Mouse (Mus musculus) kidney, embryonic 14.5 days (tissue): ENCODE results near the gene Stx4a. TPM values are rescaled to one million over a fixed set of nuclear protein-coding genes. Genes with fewer than 3 reads are reported as not detected.

Experiments used
- ATAC-seq: fragments of 200-750 bp; cut with Nextera tagmentation; 2 replicates; pipeline ENCODE4 v1.8.0; 2017; ENCODE audit warnings: moderate number of reproducible peaks, mild to moderate bottlenecking, moderate TSS enrichment, moderate library complexity; ENCODE audit not compliant: low FRiP score, low TSS enrichment
- H3K27ac ChIP-seq: fragments of 300-500 bp; sonication (generic); 2 replicates; pipeline ENCODE4 v1.5.1; 2014; ENCODE audit warnings: low read depth, mild to moderate bottlenecking, low read length, moderate library complexity, mixed read lengths
- H3K27me3 ChIP-seq: fragments of 300-500 bp; sonication (generic); 2 replicates; pipeline ENCODE4 v1.6.1; 2014; ENCODE audit warnings: mild to moderate bottlenecking, low read length; ENCODE audit not compliant: control insufficient read depth, insufficient read depth
- H3K36me3 ChIP-seq: fragments of 300-500 bp; sonication (generic); 2 replicates; pipeline ENCODE4 v1.6.1; 2014; ENCODE audit warnings: low read length, mixed read lengths; ENCODE audit not compliant: control insufficient read depth, insufficient read depth
- H3K4me1 ChIP-seq: fragments of 300-500 bp; sonication (generic); 2 replicates; pipeline ENCODE4 v1.6.1; 2014; ENCODE audit warnings: low read length, mixed read lengths; ENCODE audit not compliant: control insufficient read depth, insufficient read depth
- H3K4me2 ChIP-seq: fragments of 300-500 bp; sonication (generic); replicated peaks from 2 replicates; pipeline ENCODE4 v1.6.1; 2014; ENCODE audit warnings: low read depth, mild to moderate bottlenecking, low read length
- H3K4me3 ChIP-seq: fragments of 300-500 bp; sonication (generic); 2 replicates; pipeline ENCODE4 v1.5.1; 2014; ENCODE audit warnings: mild to moderate bottlenecking, low read length
- H3K9ac ChIP-seq: fragments of 300-500 bp; sonication (generic); 2 replicates; pipeline ENCODE4 v1.6.1; 2014; ENCODE audit warnings: low read depth, mild to moderate bottlenecking, low read length, moderate library complexity
- H3K9me3 ChIP-seq: fragments of 300-500 bp; sonication (generic); 2 replicates; pipeline ENCODE4 v1.6.1; 2016; ENCODE audit warnings: low read length; ENCODE audit not compliant: control insufficient read depth
- WGBS: fragments of 180-500 bp; shearing (Covaris S2); extraction: QIAGEN DNeasy Blood & Tissue Kit; methylation state at CpG from one replicate; pipeline ENCODE4 v1.1.7; 2014; 5-methylcytosine and 5-hydroxymethylcytosine counted together
- polyA plus RNA-seq: library from polyadenylated mRNA; unstranded; fragments of >200 nt; fragmentation: Nextera tagmentation; extraction: Ambion mirVana; gene quantifications from 2 replicates; pipeline ENCODE4 v1.2.1, GENCODE M21; 2014

Gene Stx4a
- polyA plus RNA-seq, 1 experiment from 2014 or later: 22.1 TPM

- Histone ChIP-seq H3K9ac (peak overlapping the region; percentile 68), H3K4me2 (peak overlapping the region; percentile 90), H3K36me3 (peaks cover 16% of the 10 kb centered on the region; the same call in 1 of the 2 replicates), H3K4me1 (peaks cover 5% of the 10 kb centered on the region; the same call in 1 of the 2 replicates), H3K27me3 (no peaks in the 10 kb centered on the region), H3K4me3 (peak overlapping the region; percentile 87), H3K9me3 (no peaks in the 10 kb centered on the region), H3K27ac (peak overlapping the region; percentile 82)
- ATAC-seq: peak; percentile 90
- under 1% methylated on average over 39 of the region's 46 CpGs for WGBS
Observed at GRCm38 (mm10) chr7:127841340-127842000, 17.4 kb downstream of the Stx4a start.

- WGBS: under 1% methylated on average over 40 of the region's 40 CpGs
- Histone ChIP-seq H3K9ac (peak overlapping the region; percentile 68), H3K27ac (peak overlapping the region; percentile 82; the same call in 1 of the 2 replicates), H3K4me1 (peaks cover 5% of the 10 kb centered on the region; the same call in 1 of the 2 replicates), H3K36me3 (peaks cover 23% of the 10 kb centered on the region; the same call in 1 of the 2 replicates), H3K27me3 (no peaks in the 10 kb centered on the region), H3K4me3 (peak overlapping the region; percentile 87), H3K9me3 (no peaks in the 10 kb centered on the region), H3K4me2 (peak overlapping the region; percentile 90)
- peak; percentile 69 for ATAC-seq
Observed at GRCm38 (mm10) chr7:127842001-127842718, 18.1 kb downstream of the Stx4a start.

- Histone ChIP-seq H3K4me1 (no peaks in the 10 kb centered on the region), H3K9me3 (no peaks in the 10 kb centered on the region), H3K4me3 (no peak overlapping the region), H3K36me3 (peaks cover 14% of the 10 kb centered on the region; the same call in 1 of the 2 replicates), H3K27me3 (no peaks in the 10 kb centered on the region), H3K27ac (no peak overlapping the region), H3K9ac (no peak overlapping the region), H3K4me2 (no peak overlapping the region)
- 85% methylated on average over 6 of the region's 6 CpGs for WGBS
- no peak for ATAC-seq
Observed at GRCm38 (mm10) chr7:127849973-127850875, 26.1 kb downstream of the Stx4a start.

GRCm38 (mm10) chr7:127850906-127851305 is 26.8 kb downstream of the Stx4a start:
- no peak overlapping the region for H3K4me2 ChIP-seq
- H3K4me3 ChIP-seq: no peak overlapping the region
- no peaks in the 10 kb centered on the region for H3K9me3 ChIP-seq
- no peak overlapping the region for H3K9ac ChIP-seq
- no peak overlapping the region for H3K27ac ChIP-seq
- WGBS: 62% methylated on average over 5 of the region's 5 CpGs
- no peaks in the 10 kb centered on the region for H3K27me3 ChIP-seq
- peaks cover 11% of the 10 kb centered on the region; the same call in 1 of the 2 replicates for H3K36me3 ChIP-seq
- H3K4me1 ChIP-seq: no peaks in the 10 kb centered on the region
- ATAC-seq: no peak

GRCm38 (mm10) chr7:127858258-127858657 is 34.2 kb downstream of the Stx4a start:
- Histone ChIP-seq H3K4me1 (no peaks in the 10 kb centered on the region), H3K4me2 (no peak overlapping the region), H3K27me3 (no peaks in the 10 kb centered on the region), H3K4me3 (no peak overlapping the region), H3K36me3 (no peaks in the 10 kb centered on the region), H3K9me3 (no peaks in the 10 kb centered on the region), H3K9ac (no peak overlapping the region), H3K27ac (no peak overlapping the region)
- ATAC-seq: no peak
- WGBS: 90% methylated on average over 6 of the region's 6 CpGs

- Histone ChIP-seq H3K4me1 (no peaks in the 10 kb centered on the region), H3K27ac (no peak overlapping the region), H3K36me3 (peaks cover 39% of the 10 kb centered on the region), H3K4me2 (no peak overlapping the region), H3K9ac (no peak overlapping the region), H3K27me3 (no peaks in the 10 kb centered on the region), H3K9me3 (no peaks in the 10 kb centered on the region), H3K4me3 (no peak overlapping the region)
- WGBS: 94% methylated on average over 12 of the region's 12 CpGs
- peak; percentile 32; the same call in 1 of the 2 replicates for ATAC-seq
Observed at GRCm38 (mm10) chr7:127866434-127866833, 42.3 kb downstream of the Stx4a start.

- no peak for ATAC-seq
- no peak overlapping the region for H3K4me2 ChIP-seq
- 96% methylated on average over 18 of the region's 18 CpGs for WGBS
- peaks cover 42% of the 10 kb centered on the region for H3K36me3 ChIP-seq
- H3K9me3 ChIP-seq: no peaks in the 10 kb centered on the region
- H3K4me3 ChIP-seq: no peak overlapping the region
- H3K9ac ChIP-seq: no peak overlapping the region
- H3K4me1 ChIP-seq: no peaks in the 10 kb centered on the region
- H3K27me3 ChIP-seq: no peaks in the 10 kb centered on the region
- no peak overlapping the region for H3K27ac ChIP-seq
Observed at GRCm38 (mm10) chr7:127867641-127868040, 43.5 kb downstream of the Stx4a start.

- H3K36me3 ChIP-seq: peaks cover 42% of the 10 kb centered on the region
- no peak overlapping the region for H3K27ac ChIP-seq
Observed at GRCm38 (mm10) chr7:127869149-127869810, 45.2 kb downstream of the Stx4a start.

More at GRCm38 (mm10) chr7:127869149-127869810, 45.2 kb downstream of the Stx4a start:
- no peak for ATAC-seq
- H3K4me2 ChIP-seq: no peak overlapping the region
- H3K4me1 ChIP-seq: peaks cover 4% of the 10 kb centered on the region; the same call in 1 of the 2 replicates
- H3K27me3 ChIP-seq: no peaks in the 10 kb centered on the region
- no peaks in the 10 kb centered on the region for H3K9me3 ChIP-seq
- WGBS: 76% methylated on average over 3 of the region's 3 CpGs
- H3K4me3 ChIP-seq: no peak overlapping the region
- no peak overlapping the region for H3K9ac ChIP-seq
